Mouse (Mus musculus): Measurements from ENCODE around the gene Clpb. TPM values are rescaled to one million over a fixed set of nuclear protein-coding genes. Genes with fewer than 3 reads are reported as not detected.

Clpb gene
- polyA plus RNA-seq, 1 experiment: 25.3 TPM

DNA sequence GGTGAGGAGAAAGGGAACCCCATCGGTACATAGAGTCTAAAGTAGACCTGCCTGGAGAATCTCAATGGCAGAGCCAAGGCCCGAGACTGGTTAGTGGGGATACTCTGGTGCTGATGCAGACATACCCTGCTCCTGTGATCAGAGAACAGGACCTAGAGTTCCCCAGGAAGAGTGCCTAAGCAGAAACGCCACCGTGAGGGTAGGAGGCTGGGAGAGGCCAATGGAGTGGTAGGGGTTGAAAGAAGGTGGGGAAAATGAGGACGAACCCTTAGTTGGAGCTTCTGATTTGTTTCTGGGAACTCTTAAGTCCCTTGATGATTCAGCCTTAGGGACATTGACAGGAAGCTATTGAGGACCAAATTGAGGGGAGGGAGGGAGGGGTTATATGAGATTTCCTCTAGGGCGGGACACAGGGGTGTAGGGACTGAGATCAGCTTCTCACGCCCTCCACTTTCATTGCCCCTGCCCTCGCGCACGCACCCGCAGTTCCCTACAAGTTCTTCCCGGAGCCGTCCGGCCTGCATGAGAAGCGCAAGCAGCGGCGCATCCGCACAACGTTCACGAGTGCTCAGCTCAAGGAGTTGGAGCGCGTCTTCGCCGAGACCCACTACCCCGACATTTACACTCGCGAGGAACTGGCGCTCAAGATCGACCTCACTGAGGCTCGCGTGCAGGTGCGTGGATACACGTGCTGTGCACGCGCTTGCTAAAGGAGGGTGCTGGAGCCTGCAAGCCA lies 157.0 kb downstream of the Clpb start:
- no peak for DNase-seq (ENCODE audit: low spot score)

DNA sequence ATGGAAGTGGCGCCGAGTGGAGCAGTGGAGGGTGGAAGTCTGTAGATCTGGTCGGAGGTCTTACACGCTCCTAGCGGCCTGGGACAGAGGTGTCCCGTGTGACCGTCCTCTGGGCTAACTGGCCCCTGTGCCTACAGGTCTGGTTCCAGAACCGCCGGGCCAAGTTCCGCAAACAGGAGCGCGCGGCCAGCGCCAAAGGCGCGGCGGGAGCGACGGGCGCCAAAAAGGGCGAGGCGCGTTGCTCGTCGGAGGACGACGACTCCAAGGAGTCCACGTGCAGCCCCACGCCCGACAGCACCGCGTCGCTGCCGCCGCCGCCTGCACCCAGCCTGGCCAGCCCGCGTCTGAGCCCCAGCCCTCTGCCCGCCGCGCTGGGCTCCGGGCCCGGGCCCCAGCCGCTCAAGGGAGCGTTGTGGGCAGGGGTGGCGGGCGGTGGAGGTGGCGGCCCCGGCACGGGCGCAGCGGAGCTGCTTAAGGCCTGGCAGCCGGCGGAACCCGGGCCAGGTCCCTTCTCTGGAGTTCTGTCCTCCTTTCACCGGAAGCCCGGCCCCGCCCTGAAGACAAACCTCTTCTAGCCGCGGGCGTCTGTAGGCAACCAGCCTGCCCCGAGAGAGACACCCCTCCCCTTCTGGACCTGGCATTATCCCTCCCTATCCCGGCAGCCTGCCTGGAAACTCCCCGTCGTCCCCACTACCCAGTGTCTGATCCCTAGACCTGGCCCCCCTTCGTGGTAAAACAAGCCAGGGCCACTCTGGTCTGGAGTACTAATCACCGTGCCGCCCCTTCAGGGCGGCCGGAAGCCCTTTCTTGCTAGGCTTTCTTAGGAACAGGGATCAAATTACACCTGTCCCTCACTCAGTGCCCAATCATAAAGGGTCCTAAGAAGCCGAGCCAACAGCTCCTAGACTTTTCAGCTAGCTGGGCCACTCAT lies 158.4 kb downstream of the Clpb start:
- DNase-seq (ENCODE audit: low spot score): peak; percentile 53

DNA sequence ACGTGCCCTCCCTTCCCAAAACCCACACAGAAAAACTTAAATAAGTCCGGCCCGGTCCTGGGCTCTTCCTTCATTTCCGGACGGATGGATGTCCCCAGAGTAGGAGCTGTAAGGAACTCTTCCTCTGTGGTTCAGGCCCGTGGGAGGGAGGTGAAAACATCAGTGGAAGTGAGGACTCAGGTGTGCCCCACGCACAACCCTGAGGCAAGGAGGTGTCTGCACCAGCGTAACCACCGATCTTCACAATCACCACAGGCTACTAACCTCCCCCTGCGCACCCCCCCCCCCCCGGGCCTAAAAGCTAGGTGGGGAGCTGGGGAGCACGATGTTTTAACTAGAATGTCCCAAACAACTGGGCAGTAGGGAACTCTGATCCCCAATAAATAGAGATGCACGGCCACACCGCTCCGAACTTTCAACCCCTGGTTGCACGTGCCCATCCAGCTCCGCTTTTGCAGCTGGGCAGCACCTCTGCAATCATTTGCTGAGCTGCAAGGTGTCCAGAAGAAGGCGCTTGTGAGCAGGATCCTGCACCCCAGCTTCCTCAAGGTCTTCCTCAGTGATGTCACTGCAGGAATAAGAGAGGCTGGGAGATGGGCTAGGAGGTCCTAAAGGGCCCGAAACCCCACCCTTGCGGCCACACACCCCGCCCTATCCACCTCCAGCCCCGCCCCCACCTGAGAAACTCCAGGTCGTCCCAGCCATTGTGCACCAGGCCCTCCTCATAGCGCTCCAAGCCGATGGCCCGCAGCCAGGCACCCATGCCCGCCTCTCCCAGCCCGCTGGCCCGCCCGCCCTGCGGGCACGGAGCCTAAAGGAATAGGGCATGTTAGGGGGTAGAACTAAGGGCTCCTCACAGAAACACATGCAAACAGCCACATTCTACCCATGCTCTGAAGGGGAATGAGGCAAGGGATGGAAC lies 159.7 kb downstream of the Clpb start:
- no peak for DNase-seq (ENCODE audit: low spot score)

DNA sequence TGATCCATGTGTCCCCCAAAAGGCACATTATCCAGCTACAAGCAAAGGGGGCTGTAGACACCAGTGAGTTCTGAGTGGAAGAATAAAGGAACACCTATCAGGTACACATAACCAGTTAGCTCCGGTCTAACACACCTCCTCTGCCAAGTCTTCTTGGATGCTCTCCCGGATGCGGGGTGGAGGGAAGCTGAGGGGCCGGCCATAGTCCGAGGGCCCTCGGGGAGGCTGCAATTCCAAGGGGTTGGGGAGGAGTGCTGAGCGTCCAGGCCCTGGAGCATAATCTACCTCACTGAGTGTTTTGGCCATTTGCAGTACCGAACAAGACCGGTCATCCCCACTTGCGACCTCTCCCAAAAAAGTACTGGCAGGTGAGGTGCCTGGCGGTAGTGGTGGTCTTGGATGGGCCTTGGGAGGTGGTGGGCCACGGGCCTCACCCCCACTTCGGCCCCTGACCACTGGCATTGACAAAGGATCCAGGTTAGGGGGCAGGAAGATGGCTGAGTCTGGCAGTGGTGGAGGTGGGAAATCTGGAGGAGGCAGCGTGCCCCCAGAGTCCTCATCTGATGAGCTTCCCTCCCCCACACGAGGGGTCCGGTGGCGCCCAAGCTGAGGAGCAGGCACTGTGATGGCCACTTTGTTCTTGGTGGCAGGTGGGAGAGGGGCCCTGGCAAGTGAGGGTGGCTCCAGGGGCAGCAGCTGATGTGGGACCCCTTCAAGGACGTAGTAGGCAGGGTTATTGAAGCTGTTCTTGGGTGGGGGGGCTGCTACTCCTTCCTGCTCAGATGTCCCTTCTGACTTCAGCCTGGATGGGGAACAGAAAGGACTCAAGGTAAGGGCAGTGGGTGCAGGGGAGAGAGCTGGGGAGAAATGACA lies 160.6 kb downstream of the Clpb start:
- no peak for DNase-seq (ENCODE audit: low spot score)

DNA sequence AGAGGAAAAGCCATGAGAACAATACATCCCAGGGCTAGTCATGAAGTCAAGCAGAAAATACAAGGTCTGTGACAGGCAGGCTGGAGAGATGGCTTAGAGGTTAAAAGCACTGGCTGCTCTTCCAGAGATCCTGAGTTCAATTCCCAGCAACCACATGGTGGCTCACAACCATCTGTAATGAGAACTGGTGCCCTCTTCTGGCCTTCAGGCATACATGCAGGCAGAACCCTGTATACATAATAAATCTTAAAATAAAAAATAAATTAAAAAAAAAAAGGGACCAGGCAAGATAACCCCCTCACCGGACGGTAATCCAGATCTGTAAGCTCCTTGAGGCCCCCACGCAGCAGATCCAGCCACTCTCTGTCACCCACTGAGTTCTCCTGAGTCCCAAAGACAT lies 166.9 kb downstream of the Clpb start:
- no peak for DNase-seq (ENCODE audit: low spot score)

DNA sequence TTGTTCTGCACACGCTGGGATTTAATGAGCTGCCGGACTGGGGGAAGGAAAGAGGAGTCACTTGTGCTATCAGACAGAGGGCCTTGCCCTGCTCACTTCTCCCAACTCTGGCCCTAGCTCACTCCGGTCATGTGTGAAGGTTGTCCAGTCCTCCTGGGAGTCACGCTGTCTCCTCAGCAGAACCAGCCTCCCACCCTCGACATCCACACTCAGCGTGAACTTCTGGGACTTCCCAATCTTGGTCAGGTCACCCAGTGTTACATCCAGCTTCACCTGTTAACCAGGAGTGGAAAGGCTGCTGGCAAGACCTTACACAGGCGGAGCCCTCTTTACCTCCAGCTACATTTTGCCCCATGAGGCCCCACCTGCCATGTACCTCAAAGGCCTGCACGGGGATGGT lies 168.0 kb downstream of the Clpb start:
- DNase-seq (ENCODE audit: low spot score): no peak

DNA sequence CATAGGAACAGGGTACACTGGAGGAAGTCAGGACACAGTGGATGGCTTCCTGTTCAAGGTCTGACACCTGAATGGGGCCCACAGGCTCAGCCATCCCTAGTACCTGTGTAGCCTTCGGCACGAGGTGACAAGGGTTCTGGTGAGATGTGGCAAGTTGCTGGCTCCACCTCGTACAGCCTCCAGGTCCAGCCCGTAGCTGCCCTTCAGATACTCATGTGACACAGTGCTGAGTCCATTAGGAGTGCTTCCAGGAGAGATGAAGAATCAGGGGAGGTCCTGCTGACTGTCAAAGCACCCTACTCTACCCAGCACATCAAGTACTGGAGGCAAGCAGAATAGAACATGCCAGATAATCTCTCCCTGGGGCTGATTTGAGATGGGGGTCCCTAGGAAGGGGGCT lies 168.9 kb downstream of the Clpb start:
- no peak for DNase-seq (ENCODE audit: low spot score)

DNA sequence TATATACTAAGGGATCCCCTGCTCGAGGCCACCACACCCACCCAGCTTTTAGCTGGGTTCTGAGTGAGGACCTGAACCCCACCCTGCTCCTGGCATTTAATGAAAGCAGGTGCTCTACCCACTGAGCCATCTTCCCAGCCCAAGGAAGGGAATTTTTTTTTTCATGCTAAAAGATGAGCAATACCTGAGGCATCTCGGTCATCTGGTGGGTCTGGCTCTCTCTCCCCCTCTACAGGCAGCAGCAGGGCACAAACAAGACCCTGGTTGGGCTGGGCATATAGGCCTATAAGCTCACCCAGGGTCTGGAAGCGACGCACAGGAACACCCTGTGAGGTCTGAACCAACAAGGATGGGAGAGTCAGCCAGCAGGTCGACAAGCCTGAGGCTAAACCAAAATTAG lies 169.9 kb downstream of the Clpb start:
- no peak for DNase-seq (ENCODE audit: low spot score)

DNA sequence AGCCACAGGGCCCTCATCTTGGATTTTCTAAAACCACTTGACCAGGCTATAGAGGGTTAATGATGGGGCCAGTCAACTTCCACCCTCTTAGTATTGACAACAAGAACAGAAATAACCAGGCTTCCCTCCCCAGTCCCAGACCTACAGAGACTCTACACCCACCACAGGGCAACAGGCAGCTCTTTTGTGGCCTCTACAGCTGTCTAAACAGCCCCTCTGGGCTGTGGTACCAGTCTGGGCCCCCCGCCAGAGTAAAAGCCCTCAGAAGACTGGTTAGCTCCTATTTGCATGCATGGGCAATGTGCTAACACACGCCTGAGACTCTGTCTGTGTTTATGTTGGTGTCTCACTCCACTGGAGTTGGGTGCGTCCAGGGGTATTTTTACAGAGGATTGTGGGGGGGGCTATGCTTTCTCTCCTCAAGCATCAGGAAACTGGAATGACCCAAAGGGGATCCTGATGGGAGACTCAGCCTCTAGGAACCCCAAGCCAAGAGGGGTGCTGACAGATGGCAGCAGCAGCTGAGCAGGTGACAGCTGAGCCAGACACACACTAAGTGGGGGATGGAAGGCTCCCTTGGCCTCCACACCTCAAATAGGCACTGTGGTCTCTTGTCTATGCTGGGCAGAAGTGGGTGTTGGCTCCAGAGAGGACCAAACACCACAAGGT lies 170.6 kb downstream of the Clpb start:
- DNase-seq (ENCODE audit: low spot score): no peak

DNA sequence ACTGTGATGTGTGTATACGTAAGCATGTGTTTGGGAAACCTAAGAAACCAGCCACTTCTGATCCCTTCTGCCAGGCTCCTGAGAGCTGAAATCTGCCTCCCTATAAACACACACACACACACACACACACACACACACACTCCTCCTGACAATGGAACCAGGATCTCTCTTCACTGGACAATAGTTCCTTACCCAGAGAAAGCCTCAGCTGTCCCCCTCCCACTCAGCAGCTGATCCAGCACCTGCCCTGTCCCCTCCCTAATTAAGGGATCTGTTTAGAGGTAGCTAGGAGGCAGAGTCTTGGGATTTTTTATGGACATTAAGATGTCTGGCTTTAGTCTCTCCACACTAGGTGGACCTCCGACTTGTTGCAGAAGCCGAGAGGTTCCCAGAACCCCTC lies 171.5 kb downstream of the Clpb start:
- no peak for DNase-seq (ENCODE audit: low spot score)

DNA sequence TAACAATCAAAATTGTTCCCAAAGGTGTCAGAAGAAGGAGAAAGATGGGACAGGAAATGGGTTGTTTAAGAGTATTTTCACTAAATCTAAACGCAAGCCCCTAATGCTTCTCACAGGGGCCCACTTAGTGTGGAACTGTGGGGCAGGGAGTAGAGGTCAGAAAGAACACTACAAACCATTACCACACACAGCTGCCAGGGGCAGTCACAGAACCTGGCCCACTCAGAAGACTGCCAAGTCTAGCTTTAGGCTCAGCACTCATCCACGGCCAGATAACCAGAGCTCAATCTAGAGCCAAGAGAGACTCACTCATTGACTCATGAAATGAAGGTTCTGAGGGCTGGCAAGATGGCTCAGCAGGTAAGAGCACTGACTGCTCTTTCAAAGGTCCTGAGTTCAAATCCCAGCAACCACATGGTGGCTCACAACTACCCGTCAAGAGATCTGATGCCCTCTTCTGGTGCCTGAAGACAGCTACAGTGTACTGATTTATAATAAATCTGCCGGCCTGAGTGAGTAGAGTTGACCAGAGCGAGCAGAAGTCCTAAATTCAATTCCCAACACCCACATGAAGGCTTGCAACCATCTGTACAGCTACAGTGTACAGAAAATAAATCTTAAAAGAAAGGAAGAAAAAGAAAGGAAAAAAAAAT lies 172.2 kb downstream of the Clpb start:
- no peak for DNase-seq (ENCODE audit: low spot score)

DNA sequence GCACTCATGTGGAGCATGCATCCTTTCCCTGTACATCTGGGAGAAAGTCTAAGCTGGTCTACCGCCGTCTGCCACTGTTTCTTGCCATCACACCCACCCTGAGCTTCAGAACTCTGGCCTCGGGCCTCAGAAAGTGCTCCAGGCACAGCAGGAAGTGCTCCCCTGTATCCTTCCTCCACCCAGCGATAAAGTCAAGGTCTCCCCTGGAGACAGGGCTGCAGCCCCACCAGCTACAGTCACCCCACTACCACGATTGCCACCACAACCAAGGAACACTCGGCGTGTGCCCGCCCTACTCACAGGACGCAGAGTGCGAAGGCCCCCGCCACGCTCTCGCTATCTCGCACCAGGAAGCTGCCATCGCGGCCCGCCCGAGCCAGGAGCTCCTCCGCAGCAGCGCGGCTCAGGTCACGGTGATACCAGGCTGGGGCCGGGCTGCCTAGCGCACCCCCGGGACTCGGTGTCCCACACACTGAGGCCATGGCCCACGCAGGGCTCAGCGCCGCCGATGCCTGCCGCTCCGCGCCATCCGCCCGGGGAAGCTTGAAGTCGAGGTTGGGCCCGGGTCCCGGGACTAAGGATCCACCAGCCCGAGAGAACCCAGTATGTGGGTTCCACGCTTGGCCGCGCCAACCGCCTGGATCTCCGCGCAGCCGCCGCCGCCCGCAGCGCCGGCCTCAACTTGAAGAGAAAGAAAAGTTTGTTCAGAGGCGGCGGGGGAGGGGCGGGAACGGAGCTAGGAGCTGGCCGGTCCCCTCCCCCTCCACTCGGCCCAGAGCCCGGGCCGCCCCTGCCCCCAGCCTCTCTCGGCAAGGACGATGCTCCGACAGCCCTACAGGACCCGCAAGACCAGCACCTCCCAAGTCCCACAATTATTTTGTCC lies 173.1 kb downstream of the Clpb start:
- peak; percentile 56 for DNase-seq (ENCODE audit: low spot score)

DNA sequence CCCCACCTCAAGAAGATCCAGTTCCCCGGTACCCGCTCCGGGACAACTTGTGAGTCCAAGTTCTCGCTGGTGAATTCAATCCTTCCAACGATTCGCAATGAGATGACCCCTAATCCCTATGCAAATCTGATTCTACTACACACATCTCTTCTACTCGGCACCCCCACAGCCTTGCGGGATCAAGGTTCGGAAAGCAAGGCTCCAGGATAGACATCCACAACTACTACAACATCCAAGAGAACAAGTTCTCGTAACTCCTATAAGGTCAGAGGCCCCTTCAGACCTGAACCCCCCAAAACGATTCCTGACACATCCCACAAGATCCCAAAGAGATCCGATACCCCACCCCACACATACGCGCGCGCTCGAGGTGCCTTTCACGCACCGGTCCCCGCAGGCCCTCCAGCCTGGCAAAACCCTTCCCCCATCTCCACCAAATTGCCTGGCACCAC lies 173.7 kb downstream of the Clpb start:
- DNase-seq (ENCODE audit: low spot score): peak; percentile 74

DNA sequence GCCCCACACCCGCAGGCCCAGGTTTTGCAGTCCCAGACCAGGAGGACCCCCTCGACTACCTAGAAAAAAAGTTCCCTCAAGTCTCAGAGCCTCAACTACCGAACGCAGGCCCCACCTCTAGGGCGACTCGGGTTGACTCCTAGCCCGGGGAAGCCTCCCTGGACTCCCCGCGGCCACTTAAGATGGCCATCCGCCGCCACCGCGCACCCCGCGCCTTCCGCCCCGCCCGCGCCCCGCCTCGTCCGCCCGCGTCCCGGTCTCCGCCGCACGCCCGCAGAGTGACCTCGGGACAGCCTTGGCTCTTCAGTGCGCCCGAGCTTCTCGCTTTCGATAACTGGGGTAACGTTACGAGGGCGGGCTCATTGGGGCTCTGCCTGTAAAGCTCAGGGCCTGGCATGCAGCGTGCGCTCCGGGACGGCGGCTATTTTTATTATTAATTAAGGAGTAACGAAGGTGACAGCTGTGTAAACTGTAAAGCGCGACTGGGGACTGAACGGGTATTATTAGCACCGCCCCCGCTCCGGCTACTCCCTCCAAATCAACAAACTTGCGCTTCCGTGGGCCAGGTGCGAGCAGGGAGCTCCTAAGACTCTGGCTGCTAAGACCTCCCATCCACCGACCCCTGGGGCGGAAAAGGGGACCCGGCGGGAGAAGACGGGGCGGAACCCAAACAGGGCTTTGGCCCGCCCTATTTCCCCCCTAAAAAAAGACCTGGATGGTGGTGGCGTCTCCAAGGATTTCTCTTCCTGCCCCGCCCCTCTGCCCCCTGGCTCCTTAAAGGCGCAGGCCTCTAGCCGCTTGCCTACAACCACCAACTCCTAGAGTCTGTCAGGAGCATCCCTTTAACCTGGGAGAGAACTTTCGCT lies 174.4 kb downstream of the Clpb start, which contains the start of gene Inppl1:
Gene Inppl1, minus strand, starts transcription at position 624 of the 866 bp plus-strand sequence.
- peak; percentile 74 for DNase-seq (ENCODE audit: low spot score)

DNA sequence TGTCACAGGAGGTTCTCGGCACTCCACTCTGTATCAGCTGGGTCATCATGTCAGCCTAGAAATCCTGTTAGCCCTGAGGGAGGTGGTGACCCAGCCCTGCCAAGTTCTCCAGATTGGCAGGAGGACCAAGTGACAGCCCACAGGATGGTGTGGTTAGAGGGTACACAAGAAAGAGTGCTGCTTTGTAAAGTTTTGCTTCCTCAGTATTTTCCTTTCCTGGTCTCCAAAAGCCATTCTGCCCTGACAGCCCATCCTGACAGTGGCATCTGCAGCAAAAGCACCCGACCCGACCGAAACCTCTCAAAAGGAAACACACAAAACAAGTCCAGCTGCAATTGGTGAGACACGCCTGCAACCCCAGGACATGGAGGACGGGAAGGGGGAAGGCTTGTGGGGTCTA lies 180.8 kb downstream of the Clpb start:
- DNase-seq (ENCODE audit: low spot score): no peak

Measured in urinary bladder, adult 2 months (tissue).